Mouse (Mus musculus): Measurements from ENCODE around the gene Ttc28. TPM values are rescaled to one million over a fixed set of nuclear protein-coding genes. Genes with fewer than 3 reads are reported as not detected.

The Ttc28 gene
- total RNA-seq, 1 experiment = 5.8 TPM

DNA sequence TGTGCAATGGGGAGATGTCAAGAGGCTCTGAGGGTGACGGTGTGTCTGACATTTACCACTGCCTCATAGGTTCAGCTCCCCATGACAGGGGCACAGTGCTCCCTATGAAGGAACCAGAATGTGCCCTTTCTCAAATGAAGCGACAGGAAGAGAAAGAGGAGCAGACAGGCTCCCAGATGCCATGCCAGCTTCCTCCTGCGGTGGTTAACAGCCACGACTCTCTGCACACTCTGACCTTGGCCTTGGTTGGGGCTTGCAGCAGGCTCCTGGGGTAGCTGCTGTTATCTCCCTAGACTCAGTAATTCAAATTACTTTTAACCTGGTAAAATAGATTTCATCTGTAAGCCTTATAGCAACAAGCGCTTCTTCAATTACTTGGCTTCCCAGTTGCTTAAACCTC, 196.2 kb downstream of the Ttc28 start:
- Histone ChIP-seq H3K4me1 (ENCODE audit: control insufficient read depth in 2 of 2, insufficient read depth in 2 of 2, low read length in 2 of 2, poor library complexity in 1 of 2) (peaks cover 0 to 5% of the 10 kb centered on the region in 2 experiments; a peak in 2 of 4 replicates), H3K27ac (ENCODE audit: insufficient read depth, low read depth, low read length, poor library complexity, severe bottlenecking) (no peak overlapping the region), H3K9me3 (ENCODE audit: control insufficient read depth, insufficient read depth, low read depth, low read length) (no peaks in the 10 kb centered on the region), H3K36me3 (ENCODE audit: control insufficient read depth, insufficient read depth, low read length, poor library complexity, severe bottlenecking) (no peaks in the 10 kb centered on the region), H3K4me3 (ENCODE audit: insufficient read depth in 1 of 2, low read depth in 1 of 2, low read length in 2 of 2, poor library complexity in 1 of 2, severe bottlenecking in 1 of 2) (no peak overlapping the region), H3K9ac (ENCODE audit: insufficient read depth, low read depth, low read length, poor library complexity, severe bottlenecking) (no peak overlapping the region)
- DNase-seq (ENCODE audit: low read depth, low spot score) = no peak
- no peak for TF ChIP-seq ZC3H11A (IDR thresholded peaks at IDR 0.05; ENCODE audit: borderline replicate concordance, low read depth, low read length)
- in situ Hi-C loops (cut with MboI; ENCODE audit: low sequenced_read_pairs in 2 of 2, unreplicated experiment in 2 of 2) = no loop called here

DNA sequence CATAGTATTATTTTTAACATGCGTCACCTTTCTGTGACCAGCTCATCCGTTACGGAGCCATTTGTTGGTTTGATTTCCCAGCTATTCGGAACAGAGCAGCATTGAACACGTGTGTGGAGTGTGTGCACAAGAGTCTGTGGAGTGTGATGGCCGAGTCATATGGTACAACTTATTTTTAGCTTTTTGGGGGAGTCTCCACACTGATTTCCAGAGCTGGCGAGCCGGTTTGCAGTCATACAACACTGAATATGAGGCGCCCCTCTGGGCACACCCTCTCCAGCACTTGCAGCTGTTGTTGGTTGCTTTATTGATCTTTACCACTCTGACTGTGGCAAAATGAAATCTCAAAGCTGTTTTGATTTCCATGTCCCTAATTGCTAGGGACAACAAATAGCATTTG, 197.7 kb downstream of the Ttc28 start:
- no peak overlapping the region for H3K27ac ChIP-seq (ENCODE audit: insufficient read depth, low read depth, low read length, poor library complexity, severe bottlenecking)
- TF ChIP-seq ZC3H11A (IDR thresholded peaks at IDR 0.05; ENCODE audit: borderline replicate concordance, low read depth, low read length) (no peak), ZNF384 (IDR thresholded peaks at IDR 0.05; ENCODE audit: low read depth, low read length) (no peak), HCFC1 (IDR thresholded peaks at IDR 0.05; ENCODE audit: borderline replicate concordance, insufficient read depth, low read length) (no peak), MAFK (IDR thresholded peaks at IDR 0.05; ENCODE audit: insufficient read depth, low read depth, low read length) (no peak)
- H3K9me3 ChIP-seq (ENCODE audit: control insufficient read depth, insufficient read depth, low read depth, low read length) = no peaks in the 10 kb centered on the region
- H3K9ac ChIP-seq (ENCODE audit: insufficient read depth, low read depth, low read length, poor library complexity, severe bottlenecking) = no peak overlapping the region
- in situ Hi-C loops (cut with MboI; ENCODE audit: low sequenced_read_pairs in 2 of 2, unreplicated experiment in 2 of 2) = no loop called here
- no peak for DNase-seq (ENCODE audit: low read depth, low spot score)
- H3K4me3 ChIP-seq (ENCODE audit: insufficient read depth in 1 of 2, low read depth in 1 of 2, low read length in 2 of 2, poor library complexity in 1 of 2, severe bottlenecking in 1 of 2) = no peak overlapping the region
- peaks cover 0 to 3% of the 10 kb centered on the region in 2 experiments; a peak in 2 of 4 replicates for H3K4me1 ChIP-seq (ENCODE audit: control insufficient read depth in 2 of 2, insufficient read depth in 2 of 2, low read length in 2 of 2, poor library complexity in 1 of 2)
- no peaks in the 10 kb centered on the region for H3K36me3 ChIP-seq (ENCODE audit: control insufficient read depth, insufficient read depth, low read length, poor library complexity, severe bottlenecking)

DNA sequence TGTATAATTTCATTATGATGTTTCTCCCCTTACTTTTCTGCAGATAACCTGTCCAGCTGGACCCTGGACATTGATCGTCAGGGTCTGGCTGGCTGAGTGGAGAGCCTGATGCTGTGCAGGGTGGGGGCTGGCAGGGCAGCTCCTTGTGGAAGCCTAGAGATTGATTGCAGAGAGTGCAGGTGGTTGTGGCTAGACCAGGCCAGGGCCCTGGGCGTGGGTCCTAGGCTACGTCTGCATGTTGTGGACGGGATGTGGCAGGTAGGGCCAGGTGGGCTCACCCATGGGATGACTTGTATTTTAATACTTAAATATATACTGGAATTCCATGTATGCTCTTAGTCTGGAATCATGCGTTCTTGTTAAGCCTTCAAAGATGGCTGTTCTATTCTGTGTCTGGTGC, 201.0 kb downstream of the Ttc28 start:
- no peak for TF ChIP-seq ZC3H11A (IDR thresholded peaks at IDR 0.05; ENCODE audit: borderline replicate concordance, low read depth, low read length)
- TF ChIP-seq HCFC1 (IDR thresholded peaks at IDR 0.05; ENCODE audit: borderline replicate concordance, insufficient read depth, low read length) = no peak
- no peak for TF ChIP-seq CHD2 (IDR thresholded peaks at IDR 0.05; ENCODE audit: low read depth, low read length)
- TF ChIP-seq MAFK (IDR thresholded peaks at IDR 0.05; ENCODE audit: insufficient read depth, low read depth, low read length) = no peak
- no peak for TF ChIP-seq ZNF384 (IDR thresholded peaks at IDR 0.05; ENCODE audit: low read depth, low read length)
- Histone ChIP-seq H3K4me3 (ENCODE audit: insufficient read depth in 1 of 2, low read depth in 1 of 2, low read length in 2 of 2, poor library complexity in 1 of 2, severe bottlenecking in 1 of 2) (no peak overlapping the region), H3K36me3 (ENCODE audit: control insufficient read depth, insufficient read depth, low read length, poor library complexity, severe bottlenecking) (no peaks in the 10 kb centered on the region), H3K4me1 (ENCODE audit: control insufficient read depth in 2 of 2, insufficient read depth in 2 of 2, low read length in 2 of 2, poor library complexity in 1 of 2) (no peaks in the 10 kb centered on the region), H3K9ac (ENCODE audit: insufficient read depth, low read depth, low read length, poor library complexity, severe bottlenecking) (no peak overlapping the region), H3K27ac (ENCODE audit: insufficient read depth, low read depth, low read length, poor library complexity, severe bottlenecking) (no peak overlapping the region), H3K9me3 (ENCODE audit: control insufficient read depth, insufficient read depth, low read depth, low read length) (no peaks in the 10 kb centered on the region)
- in situ Hi-C loops (cut with MboI; ENCODE audit: low sequenced_read_pairs in 2 of 2, unreplicated experiment in 2 of 2) = no loop called here
- no peak for DNase-seq (ENCODE audit: low read depth, low spot score)

DNA sequence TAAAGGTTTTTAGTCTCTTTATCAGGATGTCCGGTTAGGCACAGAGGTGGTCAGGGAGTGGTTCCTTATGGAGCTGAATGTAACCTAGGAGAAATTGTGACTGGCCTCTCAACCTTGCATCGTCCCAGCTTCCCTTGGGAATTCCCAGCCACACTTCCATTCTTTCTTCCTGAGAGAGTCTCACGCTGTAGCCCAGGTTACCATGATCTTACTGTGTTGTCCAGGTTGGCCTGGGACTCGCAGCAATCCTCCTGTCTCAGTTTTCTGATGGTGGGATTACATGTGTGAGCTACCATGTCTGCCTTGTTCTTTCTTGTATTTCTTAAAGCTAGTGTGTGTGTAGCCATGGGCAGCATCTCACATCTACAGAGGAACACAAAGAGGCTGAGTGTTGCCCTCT, 206.2 kb downstream of the Ttc28 start:
- H3K4me1 ChIP-seq (ENCODE audit: control insufficient read depth in 2 of 2, insufficient read depth in 2 of 2, low read length in 2 of 2, poor library complexity in 1 of 2) = no peaks in the 10 kb centered on the region
- no peak overlapping the region for H3K9ac ChIP-seq (ENCODE audit: insufficient read depth, low read depth, low read length, poor library complexity, severe bottlenecking)
- H3K9me3 ChIP-seq (ENCODE audit: control insufficient read depth, insufficient read depth, low read depth, low read length) = no peaks in the 10 kb centered on the region
- no peak for TF ChIP-seq ZNF384 (IDR thresholded peaks at IDR 0.05; ENCODE audit: low read depth, low read length)
- no peak for TF ChIP-seq MAFK (IDR thresholded peaks at IDR 0.05; ENCODE audit: insufficient read depth, low read depth, low read length)
- TF ChIP-seq ZC3H11A (IDR thresholded peaks at IDR 0.05; ENCODE audit: borderline replicate concordance, low read depth, low read length) = no peak
- TF ChIP-seq HCFC1 (IDR thresholded peaks at IDR 0.05; ENCODE audit: borderline replicate concordance, insufficient read depth, low read length) = no peak
- no peak for TF ChIP-seq CHD2 (IDR thresholded peaks at IDR 0.05; ENCODE audit: low read depth, low read length)
- H3K27ac ChIP-seq (ENCODE audit: insufficient read depth, low read depth, low read length, poor library complexity, severe bottlenecking) = no peak overlapping the region
- DNase-seq (ENCODE audit: low read depth, low spot score) = no peak
- no peaks in the 10 kb centered on the region for H3K36me3 ChIP-seq (ENCODE audit: control insufficient read depth, insufficient read depth, low read length, poor library complexity, severe bottlenecking)
- in situ Hi-C loops (cut with MboI; ENCODE audit: low sequenced_read_pairs in 2 of 2, unreplicated experiment in 2 of 2) = no loop called here
- no peak overlapping the region for H3K4me3 ChIP-seq (ENCODE audit: insufficient read depth in 1 of 2, low read depth in 1 of 2, low read length in 2 of 2, poor library complexity in 1 of 2, severe bottlenecking in 1 of 2)

DNA sequence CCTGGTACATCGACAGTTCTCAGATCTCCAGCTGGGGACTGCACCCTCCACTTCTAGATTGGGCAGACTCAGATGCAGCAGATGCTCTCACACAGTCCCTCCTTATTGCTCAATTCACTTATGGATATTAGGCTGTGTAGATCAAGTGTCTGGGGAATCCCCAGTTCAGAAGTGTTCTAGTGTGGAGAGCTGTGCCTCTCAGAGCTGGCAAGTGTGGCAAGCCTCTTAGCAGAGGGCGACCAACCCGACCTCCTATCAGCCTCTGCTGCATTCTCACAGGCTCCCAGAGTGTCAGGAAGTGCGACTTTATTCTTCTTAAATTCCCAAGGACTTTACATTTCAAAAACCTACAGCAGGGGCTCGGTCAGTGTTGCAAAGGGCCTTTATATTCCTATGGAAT, 217.1 kb downstream of the Ttc28 start:
- Histone ChIP-seq H3K4me1 (ENCODE audit: control insufficient read depth in 2 of 2, insufficient read depth in 2 of 2, low read length in 2 of 2, poor library complexity in 1 of 2) (peaks cover 0 to 4% of the 10 kb centered on the region in 2 experiments; a peak in 1 of 4 replicates), H3K9me3 (ENCODE audit: control insufficient read depth, insufficient read depth, low read depth, low read length) (no peaks in the 10 kb centered on the region), H3K27ac (ENCODE audit: insufficient read depth, low read depth, low read length, poor library complexity, severe bottlenecking) (no peak overlapping the region), H3K36me3 (ENCODE audit: control insufficient read depth, insufficient read depth, low read length, poor library complexity, severe bottlenecking) (no peaks in the 10 kb centered on the region), H3K9ac (ENCODE audit: insufficient read depth, low read depth, low read length, poor library complexity, severe bottlenecking) (no peak overlapping the region), H3K4me3 (ENCODE audit: insufficient read depth in 1 of 2, low read depth in 1 of 2, low read length in 2 of 2, poor library complexity in 1 of 2, severe bottlenecking in 1 of 2) (no peak overlapping the region)
- TF ChIP-seq ZNF384 (IDR thresholded peaks at IDR 0.05; ENCODE audit: low read depth, low read length) (no peak), CHD2 (IDR thresholded peaks at IDR 0.05; ENCODE audit: low read depth, low read length) (no peak), ZC3H11A (IDR thresholded peaks at IDR 0.05; ENCODE audit: borderline replicate concordance, low read depth, low read length) (no peak), HCFC1 (IDR thresholded peaks at IDR 0.05; ENCODE audit: borderline replicate concordance, insufficient read depth, low read length) (no peak), MAFK (IDR thresholded peaks at IDR 0.05; ENCODE audit: insufficient read depth, low read depth, low read length) (no peak)
- in situ Hi-C loops (cut with MboI; ENCODE audit: low sequenced_read_pairs in 2 of 2, unreplicated experiment in 2 of 2) = no loop called here
- DNase-seq (ENCODE audit: low read depth, low spot score) = no peak
